Mouse (Mus musculus): ENCODE measurements around the gene Gm10721. TPM values are rescaled to one million over a fixed set of nuclear protein-coding genes. Genes with fewer than 3 reads are reported as not detected.
"Not testable (repeated sequence)": the region's sequence is repeated elsewhere in the genome, so short reads cannot be mapped to it uniquely, and the experiment has no call there.

Gm10721 gene
- polyA plus RNA-seq (2015; fragmentation: Nextera tagmentation; extraction: Ambion mirVana), result 0.26 TPM in 1 of 2 replicates, not detected in the other

- H3K27me3 ChIP-seq, H3K36me3 ChIP-seq, H3K4me1 ChIP-seq, H3K4me2 ChIP-seq, H3K9ac ChIP-seq, H3K27ac ChIP-seq, H3K9me3 ChIP-seq, H3K4me3 ChIP-seq: not testable (repeated sequence)
- ATAC-seq (ENCODE audit: borderline replicate concordance, extremely low read depth, low FRiP score, low TSS enrichment), result peak; percentile 67
- WGBS, result 82% methylated on average over 1 of the region's 11 CpGs
Observed at GRCm38 (mm10) chr9:3012733-3013279, at the start of gene Gm10721. Gene Gm10721 (plus strand): TSS chr9:3013140.

- not testable (repeated sequence) for H3K4me1 ChIP-seq; H3K27ac ChIP-seq; H3K4me2 ChIP-seq; H3K4me3 ChIP-seq; H3K27me3 ChIP-seq; H3K9ac ChIP-seq; H3K9me3 ChIP-seq; ATAC-seq (ENCODE audit: borderline replicate concordance, extremely low read depth, low FRiP score, low TSS enrichment); H3K36me3 ChIP-seq
- 71% methylated on average over 12 of the region's 12 CpGs for WGBS
Observed at GRCm38 (mm10) chr9:3000445-3000972, 12.4 kb upstream of the Gm10721 start, which contains the start of gene Gm10722. Gene Gm10722 (plus strand): TSS chr9:3000922.

GRCm38 (mm10) chr9:3001006-3001405 is 11.9 kb upstream of the Gm10721 start:
- not testable (repeated sequence) for ATAC-seq (ENCODE audit: borderline replicate concordance, extremely low read depth, low FRiP score, low TSS enrichment); H3K4me1 ChIP-seq; H3K4me3 ChIP-seq; H3K27me3 ChIP-seq; H3K36me3 ChIP-seq; H3K4me2 ChIP-seq; H3K9ac ChIP-seq; H3K27ac ChIP-seq; H3K9me3 ChIP-seq
- 64% methylated on average over 8 of the region's 8 CpGs for WGBS

- not testable (repeated sequence) for H3K9me3 ChIP-seq, H3K27ac ChIP-seq, H3K9ac ChIP-seq, H3K4me2 ChIP-seq, H3K4me1 ChIP-seq, H3K27me3 ChIP-seq, H3K4me3 ChIP-seq, H3K36me3 ChIP-seq
- 69% methylated on average over 9 of the region's 11 CpGs for WGBS
- peak; percentile 91 for ATAC-seq (ENCODE audit: borderline replicate concordance, extremely low read depth, low FRiP score, low TSS enrichment)
Observed at GRCm38 (mm10) chr9:3001948-3002659, 10.8 kb upstream of the Gm10721 start.

GRCm38 (mm10) chr9:3002794-3003396 is 10.0 kb upstream of the Gm10721 start, which contains the start of gene Gm11168:
Gene Gm11168 (plus strand): TSS chr9:3003346.
- H3K27me3 ChIP-seq; H3K9ac ChIP-seq; H3K27ac ChIP-seq; H3K4me2 ChIP-seq; H3K4me3 ChIP-seq; H3K4me1 ChIP-seq; H3K9me3 ChIP-seq; ATAC-seq (ENCODE audit: borderline replicate concordance, extremely low read depth, low FRiP score, low TSS enrichment); H3K36me3 ChIP-seq: not testable (repeated sequence)
- 74% methylated on average over 6 of the region's 14 CpGs for WGBS

- not testable (repeated sequence) for H3K4me2 ChIP-seq
Observed at GRCm38 (mm10) chr9:3006179-3006578, 6.8 kb upstream of the Gm10721 start.

GRCm38 (mm10) chr9:3006636-3007035 is 6.3 kb upstream of the Gm10721 start:
- H3K4me1 ChIP-seq, H3K27ac ChIP-seq, H3K36me3 ChIP-seq, H3K9ac ChIP-seq, H3K4me3 ChIP-seq, H3K27me3 ChIP-seq, H3K9me3 ChIP-seq, H3K4me2 ChIP-seq: not testable (repeated sequence)
- ATAC-seq (ENCODE audit: borderline replicate concordance, extremely low read depth, low FRiP score, low TSS enrichment), result peak; percentile 73
- 72% methylated on average over 8 of the region's 8 CpGs for WGBS

More at GRCm38 (mm10) chr9:3006179-3006578, 6.8 kb upstream of the Gm10721 start:
- not testable (repeated sequence) for H3K27me3 ChIP-seq; H3K4me3 ChIP-seq; H3K36me3 ChIP-seq; H3K4me1 ChIP-seq; H3K9me3 ChIP-seq; H3K9ac ChIP-seq; ATAC-seq (ENCODE audit: borderline replicate concordance, extremely low read depth, low FRiP score, low TSS enrichment); H3K27ac ChIP-seq
- WGBS, result 80% methylated on average over 1 of the region's 5 CpGs

- H3K4me3 ChIP-seq, H3K27me3 ChIP-seq, H3K4me2 ChIP-seq, H3K27ac ChIP-seq, H3K9me3 ChIP-seq, H3K4me1 ChIP-seq, H3K9ac ChIP-seq, H3K36me3 ChIP-seq: not testable (repeated sequence)
- 74% methylated on average over 8 of the region's 9 CpGs for WGBS
- 0 out of 2 replicates have a peak, but pooled peaks have one; percentile 32 for ATAC-seq (ENCODE audit: borderline replicate concordance, extremely low read depth, low FRiP score, low TSS enrichment)
Observed at GRCm38 (mm10) chr9:3007272-3007671, 5.7 kb upstream of the Gm10721 start.

GRCm38 (mm10) chr9:3009331-3009730 is 3.6 kb upstream of the Gm10721 start:
- not testable (repeated sequence) for H3K27me3 ChIP-seq, H3K4me2 ChIP-seq, H3K36me3 ChIP-seq, H3K4me3 ChIP-seq, H3K9me3 ChIP-seq, H3K27ac ChIP-seq, H3K9ac ChIP-seq, H3K4me1 ChIP-seq
- no CpG with 5 or more reads among the region's 5 CpGs for WGBS
- peak; percentile 55; the same call in 1 of the 2 replicates for ATAC-seq (ENCODE audit: borderline replicate concordance, extremely low read depth, low FRiP score, low TSS enrichment)

GRCm38 (mm10) chr9:3012054-3012621 is 802 bp upstream of the Gm10721 start:
- not testable (repeated sequence) for H3K9me3 ChIP-seq; ATAC-seq (ENCODE audit: borderline replicate concordance, extremely low read depth, low FRiP score, low TSS enrichment); H3K27ac ChIP-seq; H3K4me2 ChIP-seq; H3K9ac ChIP-seq; H3K4me3 ChIP-seq; H3K4me1 ChIP-seq; H3K27me3 ChIP-seq; H3K36me3 ChIP-seq
- WGBS, result 78% methylated on average over 3 of the region's 7 CpGs

GRCm38 (mm10) chr9:3015354-3015753 is 2.4 kb downstream of the Gm10721 start, which contains the start of gene Gm10720:
Gene Gm10720 (plus strand): TSS chr9:3015654.
- 61% methylated on average over 5 of the region's 9 CpGs for WGBS
- H3K9me3 ChIP-seq; H3K36me3 ChIP-seq; H3K27ac ChIP-seq; H3K4me3 ChIP-seq; ATAC-seq (ENCODE audit: borderline replicate concordance, extremely low read depth, low FRiP score, low TSS enrichment); H3K4me2 ChIP-seq; H3K9ac ChIP-seq; H3K27me3 ChIP-seq; H3K4me1 ChIP-seq: not testable (repeated sequence)

- WGBS, result 76% methylated on average over 6 of the region's 6 CpGs
- ATAC-seq (ENCODE audit: borderline replicate concordance, extremely low read depth, low FRiP score, low TSS enrichment); H3K27ac ChIP-seq; H3K9ac ChIP-seq; H3K4me2 ChIP-seq; H3K36me3 ChIP-seq; H3K4me3 ChIP-seq; H3K9me3 ChIP-seq; H3K27me3 ChIP-seq; H3K4me1 ChIP-seq: not testable (repeated sequence)
Observed at GRCm38 (mm10) chr9:3015896-3016295, 3.0 kb downstream of the Gm10721 start.
